Comparison of ENCODE assay signal across 8 mouse cellular contexts in genomic region chr5:3289991-3290417, GRCm38 (mm10). TPM values are rescaled to one million over a fixed set of nuclear protein-coding genes. Genes with fewer than 3 reads are reported as not detected.
A peak's percentile ranks its signal among the peaks of the same experiment; 100 is the strongest.
DNase-seq lines count a peak whose midpoint lies in the region; ATAC-seq lines count a peak whose summit lies in the region.
"Not testable (repeated sequence)": the region's sequence is repeated elsewhere in the genome, so short reads cannot be mapped to it uniquely, and the experiment has no call there.

No protein-coding gene starts in this region.

- DNase-seq in Muller cell, postnatal 12 days (ENCODE audit: inconsistent ontology term): peak; percentile 80
- peak; percentile 17 to 51 for DNase-seq in cerebellum, postnatal 10 days
- DNase-seq in kidney, adult 11 months: peak; percentile 14
- peak; percentile 52 to 53 for DNase-seq in right cerebral cortex, postnatal 10 days (ENCODE audit: low spot score in 2 of 2)

- H3K4me2 ChIP-seq in forebrain, embryonic 15.5 days (replicated peaks); midbrain, embryonic 15.5 days: not testable (repeated sequence)
- peak overlapping the region; percentile 39 for H3K4me2 ChIP-seq in heart, embryonic 15.5 days
- H3K4me2 ChIP-seq in lung, embryonic 15.5 days: 0 out of 2 replicates have a peak overlapping the region, but pooled peaks have one; percentile 2

- peak; percentile 79 for ATAC-seq in forebrain, embryonic 15.5 days (replicated peaks)
- peak; percentile 69 for ATAC-seq in heart, embryonic 15.5 days (replicated peaks; ENCODE audit: insufficient number of reproducible peaks, insufficient read depth, low FRiP score, low read depth)
- ATAC-seq in lung, embryonic 15.5 days (ENCODE audit: borderline replicate concordance, extremely low read depth, low FRiP score, low TSS enrichment): peak; percentile 35; the same call in 1 of the 2 replicates
- ATAC-seq in midbrain, embryonic 15.5 days (replicated peaks): peak; percentile 72

- H3K4me3 ChIP-seq in forebrain, embryonic 15.5 days; heart, embryonic 15.5 days; lung, embryonic 15.5 days; midbrain, embryonic 15.5 days: not testable (repeated sequence)

- H3K4me1 ChIP-seq in forebrain, embryonic 15.5 days: 0 out of 2 replicates have a peak, but pooled peaks cover 11% of the 10 kb centered on the region
- not testable (repeated sequence) for H3K4me1 ChIP-seq in heart, embryonic 15.5 days (replicated peaks); lung, embryonic 15.5 days; midbrain, embryonic 15.5 days

- WGBS in forebrain, embryonic 15.5 days: 3% methylated on average over 8 of the region's 8 CpGs
- 12% methylated on average over 8 of the region's 8 CpGs for WGBS in heart, embryonic 15.5 days
- 15% methylated on average over 8 of the region's 8 CpGs for WGBS in lung, embryonic 15.5 days
- WGBS in midbrain, embryonic 15.5 days: 4% methylated on average over 8 of the region's 8 CpGs

- not testable (repeated sequence) for H3K27me3 ChIP-seq in forebrain, embryonic 15.5 days; heart, embryonic 15.5 days; lung, embryonic 15.5 days; midbrain, embryonic 15.5 days (replicated peaks)

- not testable (repeated sequence) for H3K9ac ChIP-seq in forebrain, embryonic 15.5 days (replicated peaks); heart, embryonic 15.5 days; lung, embryonic 15.5 days; midbrain, embryonic 15.5 days

- H3K27ac ChIP-seq in forebrain, embryonic 15.5 days (replicated peaks): 0 out of 2 replicates have a peak overlapping the region, but pooled peaks have one; percentile 15
- H3K27ac ChIP-seq in heart, embryonic 15.5 days: peak overlapping the region; percentile 70
- H3K27ac ChIP-seq in lung, embryonic 15.5 days; midbrain, embryonic 15.5 days: not testable (repeated sequence)

- H3K36me3 ChIP-seq in forebrain, embryonic 15.5 days; heart, embryonic 15.5 days; lung, embryonic 15.5 days; midbrain, embryonic 15.5 days (replicated peaks): not testable (repeated sequence)

- not testable (repeated sequence) for H3K9me3 ChIP-seq in forebrain, embryonic 15.5 days; heart, embryonic 15.5 days (replicated peaks); lung, embryonic 15.5 days; midbrain, embryonic 15.5 days

RNA-seq across cellular contexts. Expression of gene Cdk6, which starts 51.3 kb away (rescaled TPM):
- 30.8 and 39.4 TPM in 2 replicates for polyA plus RNA-seq in forebrain, embryonic 15.5 days (2015; fragmentation: Nextera tagmentation; extraction: Ambion mirVana)
- 31.7 and 45.4 TPM in 2 replicates for polyA plus RNA-seq in heart, embryonic 15.5 days (2015; fragmentation: Nextera tagmentation; extraction: Ambion mirVana)
- polyA plus RNA-seq in lung, embryonic 15.5 days (2015; fragmentation: Nextera tagmentation; extraction: Ambion mirVana): 47.0 and 59.1 TPM in 2 replicates
- polyA plus RNA-seq in midbrain, embryonic 15.5 days (2015; fragmentation: Nextera tagmentation; extraction: Ambion mirVana): 10.2 and 12.4 TPM in 2 replicates

Comparison
In these comparisons a context has a peak if more than half of its experiments do, and no peak if none do; other contexts are left out.
1. DNase-seq: peak in every context shown above with its lines; median percentile 80 in Muller cell, postnatal 12 days; 52 in right cerebral cortex, postnatal 10 days; 34 in cerebellum, postnatal 10 days; 14 in kidney, adult 11 months.